Mouse (Mus musculus) fat pad, adult 2 months (tissue): ENCODE measurements around the gene Cyp2j13.
"Not testable (repeated sequence)": the region's sequence is repeated elsewhere in the genome, so short reads cannot be mapped to it uniquely, and the experiment has no call there.

Experiments used
- DNase-seq: peaks from one replicate; pipeline ENCODE4 v3.0.0-alpha.2; 2011; ENCODE audit warnings: low read depth, low spot score; ENCODE audit errors: extremely low read depth

Cyp2j13 gene

DNA sequence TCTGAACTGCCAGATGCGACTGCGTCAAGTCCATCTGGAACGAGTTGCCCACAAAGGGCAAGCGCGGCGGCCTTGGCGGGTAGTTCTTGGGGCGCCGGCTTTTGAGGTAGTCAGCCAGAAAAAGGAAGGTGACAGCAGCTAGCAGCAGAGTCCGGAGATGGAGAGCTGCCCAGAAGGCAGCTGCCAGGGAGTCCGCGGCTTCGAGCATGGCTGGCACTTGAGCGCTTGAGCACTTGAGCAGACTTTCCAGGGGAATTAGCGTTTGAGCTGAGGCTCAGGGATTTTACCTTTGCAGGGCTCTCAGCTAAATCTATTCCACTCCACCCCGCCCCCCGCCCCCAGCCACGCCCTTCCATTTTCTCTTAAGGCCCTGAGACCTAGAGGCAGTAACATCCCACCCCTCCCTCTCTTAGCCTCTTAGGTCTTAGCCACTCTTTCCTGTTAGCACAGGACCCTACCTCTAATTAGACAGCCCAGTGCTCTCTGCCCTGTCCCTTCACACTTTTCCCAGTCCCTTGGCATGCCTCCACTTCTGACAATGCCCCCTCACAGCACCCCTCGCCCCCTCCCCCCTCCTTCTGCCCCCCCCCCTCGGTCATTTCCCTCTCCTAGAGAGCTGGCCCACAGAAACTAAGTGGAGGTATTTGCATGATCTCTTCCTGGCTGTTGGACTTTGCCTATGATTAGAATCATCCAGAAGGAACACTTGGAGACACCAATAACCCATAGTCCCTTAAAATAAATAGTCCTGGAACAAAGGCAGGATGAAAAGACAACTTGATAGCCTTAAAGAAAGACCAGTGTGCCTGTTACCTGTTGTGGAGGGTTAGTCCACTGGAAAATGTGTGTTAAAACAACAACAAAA is at the start of gene Cyp2j13:
Gene Cyp2j13, minus strand, starts transcription at position 286 of the 865 bp plus-strand sequence.
- no peak for DNase-seq

DNA sequence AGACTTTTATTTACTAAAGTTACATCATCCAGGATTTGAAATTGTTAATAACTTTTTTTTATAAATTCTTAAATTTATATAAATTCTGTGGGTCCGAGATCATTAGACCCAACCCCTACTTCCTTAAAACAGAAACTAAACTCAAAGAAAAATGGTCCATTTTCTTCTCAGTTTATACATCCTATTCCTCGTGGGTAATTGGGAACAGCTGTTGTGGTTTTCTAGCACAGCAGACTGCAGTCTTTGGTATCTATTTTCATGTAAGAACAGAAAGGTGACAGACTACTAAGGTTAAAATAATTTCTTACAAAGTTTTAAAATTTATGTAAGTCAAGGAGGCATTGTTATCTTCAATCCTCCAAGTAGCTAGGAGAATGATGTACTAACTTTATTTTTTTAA is 19.5 kb upstream of the Cyp2j13 start:
- no peak for DNase-seq

DNA sequence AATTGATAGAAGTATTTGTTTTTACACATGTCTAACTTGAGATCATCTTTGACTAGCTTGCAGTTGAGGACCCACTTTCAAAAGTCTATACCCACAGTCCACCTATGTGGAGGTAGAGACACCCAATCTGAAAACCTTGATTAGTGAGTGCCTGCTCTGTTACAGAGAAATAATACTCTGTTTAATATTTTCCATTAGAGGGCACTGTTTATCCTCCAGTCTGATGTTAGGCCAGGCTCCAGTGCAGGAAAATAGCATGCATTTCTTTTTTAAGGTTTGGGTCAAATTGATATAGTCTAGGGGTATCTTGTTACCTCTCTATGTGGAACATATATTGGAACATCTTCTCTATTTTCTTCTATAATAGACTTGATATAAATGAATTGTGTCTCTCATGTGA is 14.5 kb upstream of the Cyp2j13 start:
- DNase-seq: no peak

DNA sequence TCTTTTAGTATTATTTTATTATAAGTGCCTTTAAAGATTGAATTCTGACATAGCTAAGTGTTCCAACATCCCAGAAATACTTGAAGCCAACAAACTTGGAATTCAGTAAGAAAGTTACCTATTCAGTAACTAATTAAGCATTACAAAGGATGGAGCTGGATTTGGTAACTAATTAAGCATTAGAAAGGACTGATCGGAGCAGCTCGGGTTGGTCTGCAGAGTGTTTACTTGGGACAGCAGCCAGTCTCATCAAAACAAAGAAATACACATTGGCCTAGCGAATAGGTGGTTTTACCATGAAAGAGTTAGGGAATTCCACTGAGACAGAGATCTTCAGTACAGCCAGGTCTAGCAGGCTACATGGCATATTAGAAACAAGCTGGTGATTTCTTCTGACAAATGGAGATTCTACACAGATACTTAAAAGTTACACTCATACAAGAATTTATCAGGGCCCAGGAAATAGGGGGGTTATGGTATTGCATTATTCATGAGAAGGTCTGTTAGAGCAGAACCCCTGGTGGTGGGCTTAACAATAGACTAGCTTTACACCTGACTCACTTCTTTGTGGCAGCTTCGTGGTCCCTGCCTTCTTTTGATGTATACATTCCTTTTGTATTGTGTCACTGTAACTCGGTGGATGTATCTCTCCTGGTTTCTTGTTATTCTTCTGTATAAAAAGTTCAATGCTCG is 12.2 kb upstream of the Cyp2j13 start:
- not testable (repeated sequence) for DNase-seq

DNA sequence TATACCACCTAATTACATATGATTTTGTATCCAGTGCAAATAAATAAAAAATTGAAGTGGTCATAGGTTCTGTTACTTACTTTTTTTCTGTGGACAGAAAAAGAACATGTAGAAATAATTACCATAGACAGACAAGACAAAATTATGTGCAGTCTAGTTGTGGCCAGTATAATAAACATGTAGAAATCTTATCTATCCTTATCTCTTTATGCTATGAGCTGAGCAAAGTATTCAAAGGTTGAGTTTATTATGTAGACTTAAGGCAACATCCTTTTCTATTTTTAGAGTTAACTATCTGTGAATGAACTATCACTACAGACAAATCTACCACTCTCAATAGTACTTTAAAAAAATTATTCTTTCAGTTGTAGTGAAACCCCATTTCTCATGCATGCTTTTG is 962 bp upstream of the Cyp2j13 start:
- DNase-seq: no peak

DNA sequence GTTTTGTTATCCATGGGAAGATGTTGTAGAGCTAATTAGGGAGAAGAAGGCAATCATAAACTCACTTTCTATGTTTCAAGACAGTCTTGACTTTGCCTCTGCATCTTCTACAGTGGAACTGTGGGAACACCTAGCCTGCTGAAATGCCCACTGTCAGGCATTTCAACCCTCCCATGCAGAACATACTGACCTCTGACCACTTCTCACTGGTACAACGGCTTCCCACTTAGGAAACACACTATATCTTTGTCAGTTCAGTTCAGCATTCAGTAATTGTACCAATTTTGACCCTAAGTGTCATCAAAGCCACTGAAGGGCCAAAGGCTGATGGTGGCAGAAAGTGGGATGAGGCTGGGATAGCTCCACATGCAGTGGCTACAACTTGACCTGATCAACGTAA is 15.3 kb downstream of the Cyp2j13 start:
- DNase-seq: no peak

DNA sequence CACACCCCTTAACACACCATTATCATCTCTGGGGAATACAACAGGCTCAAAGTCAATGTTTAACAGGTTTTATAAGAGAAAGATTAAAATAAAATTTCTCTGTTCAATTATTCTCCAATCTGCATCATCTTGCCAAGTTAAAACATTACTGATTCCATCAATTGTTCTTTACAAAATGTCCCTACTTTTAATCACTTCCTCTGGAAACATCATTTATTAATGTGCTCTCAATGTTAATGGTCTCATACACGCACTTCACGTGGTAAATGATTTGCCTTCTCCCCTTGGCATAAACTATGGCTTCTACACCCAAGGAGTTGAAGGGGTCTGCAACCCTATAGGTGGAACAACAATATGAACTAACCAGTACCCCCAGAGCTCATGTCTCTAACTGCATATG is 17.2 kb downstream of the Cyp2j13 start:
- DNase-seq: no peak

DNA sequence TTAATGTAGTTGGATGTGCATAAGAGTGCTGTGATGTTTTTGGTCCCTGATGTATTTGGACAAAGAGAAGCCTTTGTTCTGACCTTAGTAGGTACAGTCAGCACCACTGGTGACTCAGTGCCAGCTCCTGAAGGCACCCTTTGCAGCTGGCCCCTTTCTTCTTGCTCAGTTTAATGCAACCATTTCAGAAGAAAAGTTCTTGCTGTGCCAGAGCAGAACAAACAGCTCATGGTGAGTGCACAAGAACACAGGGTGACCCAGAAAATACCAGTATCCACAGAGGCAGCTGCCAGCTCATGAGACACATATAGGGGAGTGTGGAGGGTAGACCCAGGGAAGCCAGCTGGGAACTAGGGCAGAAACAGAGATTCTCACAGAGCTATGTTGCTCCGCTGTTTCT is 48.9 kb downstream of the Cyp2j13 start:
- DNase-seq: no peak

DNA sequence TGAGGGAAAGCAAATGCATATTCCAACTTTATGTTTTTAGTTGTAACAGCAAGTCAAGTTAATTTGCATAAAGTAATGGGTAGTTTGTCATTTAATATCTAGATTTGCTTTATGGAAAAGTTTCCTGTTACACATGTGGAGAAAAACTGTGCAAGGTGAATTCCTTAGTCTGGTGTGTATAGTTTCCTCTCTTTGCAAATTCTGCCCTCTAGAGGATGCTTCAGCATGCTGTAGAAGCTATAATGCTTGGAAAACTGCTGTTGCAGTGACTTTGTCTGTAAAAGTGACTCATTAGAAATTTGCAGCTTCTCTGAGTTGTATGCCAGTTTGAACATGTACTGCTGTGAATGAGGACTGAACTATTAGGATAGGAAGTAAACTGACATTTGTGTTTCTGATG is 54.5 kb downstream of the Cyp2j13 start:
- no peak for DNase-seq

DNA sequence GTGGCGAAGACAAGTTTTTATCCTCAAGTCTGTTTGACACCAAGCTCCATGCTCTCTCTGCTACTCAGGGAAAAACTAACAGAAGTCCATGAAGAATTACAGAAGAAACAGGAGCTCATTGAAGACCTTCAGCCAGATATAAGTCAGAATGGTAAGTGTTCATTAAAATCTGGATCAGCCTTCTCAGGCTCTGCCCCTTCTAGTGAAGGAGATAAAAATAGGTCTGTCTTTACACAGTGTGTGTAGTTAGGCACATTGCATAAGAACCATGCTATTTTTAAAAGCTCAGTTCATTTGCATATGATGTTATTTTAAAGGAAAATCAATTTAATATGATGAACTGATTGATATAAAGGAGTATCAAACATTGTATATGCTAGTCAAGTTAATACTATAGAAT is 60.5 kb downstream of the Cyp2j13 start:
- DNase-seq: no peak

DNA sequence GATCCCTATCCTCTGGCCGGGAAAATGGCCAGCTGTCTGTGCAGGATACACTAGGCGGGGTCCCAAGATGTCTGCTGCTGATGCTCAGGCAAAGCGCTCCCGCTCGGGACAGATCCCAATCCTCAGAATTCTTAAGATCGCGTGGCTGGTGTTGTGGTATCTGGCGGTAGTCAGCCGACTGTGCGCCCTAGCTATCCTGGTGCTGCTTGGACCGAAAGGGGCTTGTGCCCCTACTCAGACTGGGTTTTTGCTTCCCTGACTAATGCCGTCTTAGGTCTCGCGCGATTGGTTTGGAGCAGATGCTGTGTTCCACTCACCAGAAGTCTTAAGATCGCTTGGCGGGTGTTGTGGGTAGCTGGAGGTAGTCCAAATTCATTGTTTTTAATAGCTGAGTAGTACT is 95.1 kb downstream of the Cyp2j13 start:
- DNase-seq: not testable (repeated sequence)
